8 mouse cellular contexts compared by ENCODE assay signal in the genomic region with DNA sequence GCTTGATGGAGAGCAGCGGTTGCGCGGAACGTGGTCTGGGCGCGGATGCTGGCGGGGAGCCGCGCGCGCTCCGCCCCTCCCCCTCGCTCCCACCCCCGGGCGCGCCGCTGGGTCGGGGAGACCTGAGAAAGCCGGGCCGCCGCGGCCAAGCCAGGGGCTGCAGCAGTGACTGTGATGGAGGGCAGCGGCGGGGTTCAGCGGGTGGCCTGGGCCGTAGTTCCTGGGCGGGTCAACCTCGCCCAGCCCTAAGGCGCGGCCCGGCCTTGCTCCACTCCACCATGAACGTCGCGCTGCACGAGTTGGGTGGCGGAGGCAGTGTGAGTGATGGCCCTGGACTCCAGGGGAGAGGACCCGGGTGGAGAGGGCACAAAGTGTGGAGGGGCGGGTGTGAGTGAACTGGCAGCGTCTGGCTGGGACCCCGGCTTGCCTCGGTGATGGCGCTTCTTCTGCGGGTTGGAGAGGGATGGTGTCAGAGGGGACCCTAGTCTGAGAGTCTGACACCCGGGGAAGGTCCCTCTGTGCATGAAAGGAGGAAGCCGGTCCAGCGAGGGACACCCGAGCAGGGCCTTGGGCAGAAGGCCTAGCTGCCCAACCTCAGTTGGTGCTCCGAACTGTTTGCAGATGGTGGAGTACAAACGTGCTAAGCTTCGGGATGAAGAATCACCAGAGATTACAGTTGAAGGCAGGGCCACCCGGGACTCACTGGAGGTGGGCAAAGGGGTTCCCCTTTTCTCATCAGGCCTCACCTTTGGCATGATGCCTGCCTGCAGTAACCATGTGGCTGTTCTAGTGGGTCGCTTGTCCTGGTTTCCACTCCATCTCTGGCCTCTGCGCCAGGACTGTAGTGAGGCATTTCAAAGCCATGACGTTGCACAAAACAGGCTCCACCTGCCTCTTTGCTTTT. TPM values are rescaled to one million over a fixed set of nuclear protein-coding genes. Genes with fewer than 3 reads are reported as not detected.
A peak's percentile ranks its signal among the peaks of the same experiment; 100 is the strongest.
DNase-seq lines count a peak whose midpoint lies in the region; ATAC-seq and TF ChIP-seq lines count a peak whose summit lies in the region.

A gene (plus strand): TSS at position 98 of the 904 bp plus-strand sequence.

- intact Hi-C loops in gastrocnemius, adult 2 months (cut with DNase I): no loop called here

- no peak within 1 kb of the TSS for H3K27ac ChIP-seq in gastrocnemius, adult 2 months
- H3K27ac ChIP-seq in cerebellum, adult 2 months (ENCODE audit: insufficient read depth, low read length): peak within 1 kb of the TSS; percentile 66
- H3K27ac ChIP-seq in forebrain, postnatal 0 days (ENCODE audit: low read depth, low read length): peak within 1 kb of the TSS; percentile 79
- no peak within 1 kb of the TSS; the same call in 1 of the 2 replicates for H3K27ac ChIP-seq in midbrain, embryonic 11.5 days (ENCODE audit: low read depth, low read length)

- no peaks in the 10 kb centered on the region for H3K9me3 ChIP-seq in forebrain, postnatal 0 days (ENCODE audit: low read length)
- no peaks in the 10 kb centered on the region for H3K9me3 ChIP-seq in midbrain, embryonic 11.5 days (ENCODE audit: control insufficient read depth, low read length)

- peak within 1 kb of the TSS; percentile 71 for H3K4me3 ChIP-seq in gastrocnemius, adult 2 months
- H3K4me3 ChIP-seq in C2C12 (ENCODE audit: insufficient read depth, poor library complexity, severe bottlenecking): peak within 1 kb of the TSS; percentile 34
- H3K4me3 ChIP-seq in cerebellum, adult 2 months (replicated peaks; ENCODE audit: insufficient read depth, low read depth, low read length): peak within 1 kb of the TSS; percentile 74
- H3K4me3 ChIP-seq in forebrain, postnatal 0 days (ENCODE audit: low read depth, low read length): peak within 1 kb of the TSS; percentile 57
- peak within 1 kb of the TSS; percentile 56 for H3K4me3 ChIP-seq in midbrain, embryonic 11.5 days (ENCODE audit: low read depth, low read length)

- H3K36me3 ChIP-seq in C2C12 (ENCODE audit: control insufficient read depth, insufficient read depth): peaks cover 6% of the 10 kb centered on the region
- H3K36me3 ChIP-seq in forebrain, postnatal 0 days (ENCODE audit: insufficient read depth): no peaks in the 10 kb centered on the region; the same call in 1 of the 2 replicates
- no peaks in the 10 kb centered on the region for H3K36me3 ChIP-seq in midbrain, embryonic 11.5 days (ENCODE audit: control insufficient read depth, insufficient read depth, low read length)

- H3K9ac ChIP-seq in forebrain, postnatal 0 days: peak within 1 kb of the TSS; percentile 78
- peak within 1 kb of the TSS; percentile 80 for H3K9ac ChIP-seq in midbrain, embryonic 11.5 days (ENCODE audit: low read length)

- WGBS in cerebellum, adult 2 months: 1% methylated on average over 54 of the region's 54 CpGs
- 6% methylated on average over 49 of the region's 54 CpGs for WGBS in forebrain, postnatal 0 days
- 8% methylated on average over 54 of the region's 54 CpGs for WGBS in midbrain, embryonic 11.5 days

- DNase-seq in gastrocnemius, adult 2 months: peak; percentile 35
- DNase-seq in gastrocnemius, adult 8-10 months (ENCODE audit: low spot score in 2 of 2): no peak
- DNase-seq in cerebellum, adult 2 months: peak; percentile 66 to 76
- DNase-seq in forebrain, postnatal 0 days: peak; percentile 55
- no peak for DNase-seq in left cerebral cortex, adult 8-10 months (ENCODE audit: low spot score in 2 of 2)
- peak; percentile 95 for DNase-seq in midbrain, embryonic 11.5 days (ENCODE audit: low spot score, missing footprints)
- peak; percentile 52 for DNase-seq in thymus, postnatal 4 days

- ATAC-seq in forebrain, postnatal 0 days: peak; percentile 53
- peak; percentile 83 for ATAC-seq in midbrain, embryonic 11.5 days (ENCODE audit: low FRiP score)

- peak within 1 kb of the TSS; percentile 86 for H3ac ChIP-seq in C2C12 (ENCODE audit: control insufficient read depth, insufficient read length, low read depth)

- no peak for TF ChIP-seq CTCF in gastrocnemius, adult 2 months (IDR thresholded peaks at IDR 0.05)
- TF ChIP-seq CTCF in C2C12 (IDR thresholded peaks at IDR 0.05; ENCODE audit: control insufficient read depth, insufficient read depth, insufficient read length): no peak
- TF ChIP-seq CTCF in cerebellum, adult 2 months (IDR thresholded peaks at IDR 0.05; ENCODE audit: borderline replicate concordance, insufficient read depth, low read depth, low read length): no peak
- no peak for TF ChIP-seq CTCF in forebrain, postnatal 0 days (IDR thresholded peaks at IDR 0.05; ENCODE audit: low read depth)

- H3K79me3 ChIP-seq in C2C12 (ENCODE audit: low read depth): no peaks in the 10 kb centered on the region

- no peaks in the 10 kb centered on the region for H3K79me2 ChIP-seq in C2C12 (ENCODE audit: control insufficient read depth, insufficient read depth)

- H3K4me1 ChIP-seq in cerebellum, adult 2 months (ENCODE audit: control insufficient read depth, insufficient read depth, low read length): peaks cover 12% of the 10 kb centered on the region
- H3K4me1 ChIP-seq in forebrain, postnatal 0 days (ENCODE audit: insufficient read depth): peaks cover 5% of the 10 kb centered on the region; the same call in 1 of the 2 replicates
- peaks cover 4% of the 10 kb centered on the region; the same call in 1 of the 2 replicates for H3K4me1 ChIP-seq in midbrain, embryonic 11.5 days (ENCODE audit: control insufficient read depth, insufficient read depth, low read length)

- TF ChIP-seq POLR2A in cerebellum, adult 2 months (IDR thresholded peaks at IDR 0.05; ENCODE audit: borderline replicate concordance, insufficient read depth, low read length): peak; percentile 39; the same call in 1 of the 2 replicates

- H3K27me3 ChIP-seq in C2C12 (ENCODE audit: control insufficient read depth, insufficient read depth, insufficient read length): no peaks in the 10 kb centered on the region
- H3K27me3 ChIP-seq in cerebellum, adult 2 months (ENCODE audit: control insufficient read depth, insufficient read depth, low read length): no peaks in the 10 kb centered on the region
- H3K27me3 ChIP-seq in forebrain, postnatal 0 days (ENCODE audit: insufficient read depth, low read length): no peaks in the 10 kb centered on the region
- H3K27me3 ChIP-seq in midbrain, embryonic 11.5 days (ENCODE audit: control insufficient read depth, insufficient read depth, low read length): peaks cover 6% of the 10 kb centered on the region; the same call in 1 of the 2 replicates

- peak within 1 kb of the TSS; percentile 91 for H3K4me2 ChIP-seq in forebrain, postnatal 0 days (ENCODE audit: low read depth)
- peak within 1 kb of the TSS; percentile 89 for H3K4me2 ChIP-seq in midbrain, embryonic 11.5 days

TF ChIP-seq in C2C12, 6 proteins besides CTCF, POLR2A, EP300 and RAD21:
- no peak for TF ChIP-seq MYOD1 (IDR thresholded peaks at IDR 0.05; ENCODE audit: control insufficient read depth, insufficient read length, low read depth)
- TF ChIP-seq MAX (IDR thresholded peaks at IDR 0.05): peak; percentile 7
TF ChIP-seq in C2C12: peak in this region for 1.

RNA-seq across cellular contexts. Expression of the gene that starts here (rescaled TPM):
- under 1 TPM in 1 of 2 experiments, not detected in 1; 0.42 TPM for total RNA-seq in gastrocnemius, adult 2 months (2021)
- under 1 TPM in 3 of 4 experiments, not detected in 1; 0.12 to 0.40 (median 0.19) TPM for total RNA-seq in gastrocnemius, adult 8-10 months (2022)
- 5.0 TPM for polyA plus RNA-seq in C2C12 (2012; fragmentation: generic; extraction: Trizol)
- polyA plus RNA-seq in cerebellum, adult 2 months (2012; rRNA removed): 79.0 and 81.5 TPM in 2 replicates
- 17.8 and 22.4 TPM in 2 replicates for total RNA-seq in forebrain, postnatal 0 days (2014; rRNA removed)
- polyA plus RNA-seq in forebrain, postnatal 0 days (2015; fragmentation: Nextera tagmentation; extraction: Ambion mirVana): 6.1 and 8.7 TPM in 2 replicates
- total RNA-seq in left cerebral cortex, adult 8-10 months (2022): 10 to 100 TPM; 28.2 to 33.5 (median 30.5) TPM
- polyA plus RNA-seq in midbrain, embryonic 11.5 days (2014; fragmentation: Nextera tagmentation; extraction: Ambion mirVana): 2.5 and 4.0 TPM in 2 replicates

Comparison
In these comparisons a context has a peak if more than half of its experiments do, and no peak if none do; other contexts are left out.
1. RNA of the gene that starts here (total RNA-seq): 28.2 to 33.5 TPM in left cerebral cortex, adult 8-10 months and 17.8 to 22.4 TPM in forebrain, postnatal 0 days; 0.42 TPM in gastrocnemius, adult 2 months and 0.12 to 0.40 TPM in gastrocnemius, adult 8-10 months; every median in the first group is over 10 times any median in the second.
2. Peak in DNase-seq and H3K4me3 ChIP-seq in gastrocnemius, adult 2 months; RNA of the gene not detected or under 1 TPM.
3. DNase-seq: peak in cerebellum, adult 2 months (2 of 2), forebrain, postnatal 0 days (single experiment), midbrain, embryonic 11.5 days (single experiment) and thymus, postnatal 4 days (single experiment); none in gastrocnemius, adult 8-10 months (0 of 2) and left cerebral cortex, adult 8-10 months (0 of 2).
4. H3K27ac ChIP-seq: peak in cerebellum, adult 2 months (single experiment) and forebrain, postnatal 0 days (single experiment); none in gastrocnemius, adult 2 months (single experiment) and midbrain, embryonic 11.5 days (single experiment).
5. Peak in every context shown above with its lines, with median percentiles within 50 percentile points of each other: H3K4me3 ChIP-seq.